Mouse (Mus musculus): Measurements from ENCODE around the gene Fkbp3. TPM values are rescaled to one million over a fixed set of nuclear protein-coding genes. Genes with fewer than 3 reads are reported as not detected.
"Not testable (repeated sequence)": the region's sequence is repeated elsewhere in the genome, so short reads cannot be mapped to it uniquely, and the experiment has no call there.

Gene Fkbp3
- 432 and 463 TPM in 2 replicates for polyA plus RNA-seq (2015; fragmentation: Nextera tagmentation; extraction: Ambion mirVana)

DNA sequence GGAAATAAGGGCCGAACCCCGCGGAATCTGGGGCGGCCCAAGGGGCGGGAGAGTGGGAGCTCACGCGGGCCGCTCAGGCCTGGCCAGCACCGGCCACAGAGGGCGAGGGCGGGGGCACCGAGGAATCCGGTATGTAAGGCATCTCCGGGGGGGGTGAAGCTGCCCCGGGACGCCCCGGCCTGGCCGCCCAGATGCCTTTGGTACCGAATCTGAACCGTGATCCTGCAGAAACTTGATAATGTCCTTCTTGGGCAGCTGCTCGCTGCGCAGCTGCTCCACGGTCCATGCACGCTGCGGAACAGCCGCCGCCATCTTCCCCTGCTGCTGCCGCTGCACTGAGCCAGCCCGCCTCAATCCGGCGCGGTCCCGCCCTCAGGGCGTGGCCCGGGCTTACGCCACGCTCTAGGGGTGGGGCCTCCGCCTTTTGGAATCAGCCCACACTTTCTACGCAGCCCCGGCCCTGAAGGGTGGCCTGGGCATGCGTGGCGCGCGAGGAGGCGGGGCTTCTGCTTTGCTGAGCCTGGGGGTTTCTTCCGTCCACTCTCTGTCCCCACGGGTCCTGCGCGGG, at the start of gene Fkbp3:
Fkbp3 (minus strand) TSS at position 397 of the 568 bp plus-strand sequence.
- Histone ChIP-seq H3K9me3 (replicated peaks; ENCODE audit: low read length) (no peaks in the 10 kb centered on the region), H3K4me3 (replicated peaks; ENCODE audit: low read depth, low read length) (peak within 1 kb of the TSS; percentile 81), H3K9ac (ENCODE audit: low read depth, low read length) (peak within 1 kb of the TSS; percentile 81), H3K27me3 (ENCODE audit: insufficient read depth, low read length) (no peaks in the 10 kb centered on the region), H3K4me2 (ENCODE audit: low read length) (peak within 1 kb of the TSS; percentile 63), H3K4me1 (replicated peaks; ENCODE audit: insufficient read depth, low read length) (peaks cover 5% of the 10 kb centered on the region; the same call in 1 of the 2 replicates), H3K27ac (peak within 1 kb of the TSS; percentile 95), H3K36me3 (ENCODE audit: insufficient read depth, low read length) (0 out of 2 replicates have a peak, but pooled peaks cover under 1% of the 10 kb centered on the region)
- WGBS, result under 1% methylated on average over 49 of the region's 49 CpGs
- no peak for TF ChIP-seq CTCF (IDR thresholded peaks at IDR 0.05; ENCODE audit: low read depth)
- DNase-seq (ENCODE audit: low spot score) (peak; percentile 98), ATAC-seq (replicated peaks; ENCODE audit: low FRiP score, low read depth) (peak; percentile 99)

DNA sequence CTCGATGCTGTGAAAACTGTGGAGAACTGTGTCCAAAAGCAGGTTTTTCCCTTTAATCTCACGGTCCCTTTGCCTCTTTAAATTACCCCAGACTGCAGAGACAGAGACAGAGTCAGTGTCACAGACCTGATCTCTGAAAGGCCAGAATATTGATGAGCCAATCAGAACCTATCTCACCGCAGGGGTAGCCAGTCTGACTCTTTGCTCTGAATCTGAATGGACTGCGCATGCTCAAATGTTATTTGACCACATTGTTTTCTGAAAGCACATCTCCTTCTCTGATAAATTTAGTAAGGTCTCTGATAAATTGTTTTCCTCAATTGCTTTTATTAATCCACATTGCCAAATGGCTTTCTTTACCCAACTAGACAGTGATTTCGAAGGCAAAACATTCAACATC, 45.6 kb upstream of the Fkbp3 start:
- H3K4me1 ChIP-seq (replicated peaks; ENCODE audit: insufficient read depth, low read length), result no peaks in the 10 kb centered on the region
- no peak overlapping the region for H3K27ac ChIP-seq
- no peaks in the 10 kb centered on the region for H3K27me3 ChIP-seq (ENCODE audit: insufficient read depth, low read length)
- H3K4me3 ChIP-seq (replicated peaks; ENCODE audit: low read depth, low read length), result no peak overlapping the region
- H3K9me3 ChIP-seq (replicated peaks; ENCODE audit: low read length), result no peaks in the 10 kb centered on the region
- no peak for TF ChIP-seq CTCF (IDR thresholded peaks at IDR 0.05; ENCODE audit: low read depth)
- DNase-seq (ENCODE audit: low spot score) (no peak), ATAC-seq (replicated peaks; ENCODE audit: low FRiP score, low read depth) (no peak)
- peaks cover 20% of the 10 kb centered on the region for H3K36me3 ChIP-seq (ENCODE audit: insufficient read depth, low read length)
- 93% methylated on average over 5 of the region's 5 CpGs for WGBS
- H3K4me2 ChIP-seq (ENCODE audit: low read length), result no peak overlapping the region
- no peak overlapping the region for H3K9ac ChIP-seq (ENCODE audit: low read depth, low read length)

DNA sequence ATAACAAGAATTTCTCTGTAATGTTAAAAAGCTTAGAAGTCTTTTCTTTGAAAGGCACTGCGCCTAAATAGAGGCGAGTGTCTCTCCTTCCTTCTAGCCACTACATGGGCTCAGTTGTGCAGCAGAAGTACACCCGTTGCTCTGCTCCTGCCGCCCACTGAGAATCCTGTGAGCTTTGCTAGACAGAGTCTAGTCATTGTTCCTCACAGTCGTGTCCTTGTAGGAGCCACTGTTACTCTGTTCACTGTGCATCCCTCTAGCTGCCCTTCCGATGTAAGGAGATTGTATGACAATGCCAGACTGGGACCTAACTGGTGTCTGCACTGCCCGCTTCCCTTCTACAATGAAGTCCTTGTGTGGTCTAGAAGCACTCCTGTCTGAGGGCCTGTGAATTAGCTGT, 45.2 kb upstream of the Fkbp3 start:
- no peak overlapping the region for H3K27ac ChIP-seq
- H3K36me3 ChIP-seq (ENCODE audit: insufficient read depth, low read length), result peaks cover 20% of the 10 kb centered on the region
- H3K4me1 ChIP-seq (replicated peaks; ENCODE audit: insufficient read depth, low read length), result no peaks in the 10 kb centered on the region
- H3K9ac ChIP-seq (ENCODE audit: low read depth, low read length), result no peak overlapping the region
- ATAC-seq (replicated peaks; ENCODE audit: low FRiP score, low read depth) (no peak), DNase-seq (ENCODE audit: low spot score) (no peak)
- H3K4me3 ChIP-seq (replicated peaks; ENCODE audit: low read depth, low read length), result no peak overlapping the region
- TF ChIP-seq CTCF (IDR thresholded peaks at IDR 0.05; ENCODE audit: low read depth), result no peak
- WGBS, result 91% methylated on average over 7 of the region's 7 CpGs
- H3K4me2 ChIP-seq (ENCODE audit: low read length), result no peak overlapping the region
- no peaks in the 10 kb centered on the region for H3K9me3 ChIP-seq (replicated peaks; ENCODE audit: low read length)
- no peaks in the 10 kb centered on the region for H3K27me3 ChIP-seq (ENCODE audit: insufficient read depth, low read length)

DNA sequence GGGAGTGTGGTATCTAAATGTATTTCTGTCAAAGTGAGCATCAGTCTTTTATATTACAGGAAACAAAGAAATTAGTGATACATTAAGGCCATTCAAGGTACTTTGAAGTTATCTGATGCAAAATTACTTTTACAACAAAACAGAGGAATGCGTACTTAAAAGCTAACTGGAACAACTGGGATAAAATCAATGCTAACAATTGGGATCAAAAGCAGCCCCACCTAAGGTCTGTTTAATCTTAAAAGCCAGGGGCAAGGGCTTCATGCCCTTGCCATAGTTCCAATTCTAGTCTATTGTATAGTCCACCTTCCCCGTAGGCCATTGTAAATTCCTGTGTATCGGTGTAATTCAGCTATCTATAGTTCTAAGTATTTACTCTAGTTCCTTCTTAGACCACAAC, 41.2 kb upstream of the Fkbp3 start:
- not testable (repeated sequence) for H3K9me3 ChIP-seq (replicated peaks; ENCODE audit: low read length); ATAC-seq (replicated peaks; ENCODE audit: low FRiP score, low read depth); H3K4me3 ChIP-seq (replicated peaks; ENCODE audit: low read depth, low read length); H3K4me1 ChIP-seq (replicated peaks; ENCODE audit: insufficient read depth, low read length); H3K9ac ChIP-seq (ENCODE audit: low read depth, low read length); DNase-seq (ENCODE audit: low spot score); H3K27me3 ChIP-seq (ENCODE audit: insufficient read depth, low read length); H3K4me2 ChIP-seq (ENCODE audit: low read length); H3K27ac ChIP-seq
- H3K36me3 ChIP-seq (ENCODE audit: insufficient read depth, low read length), result peaks cover 12% of the 10 kb centered on the region; the same call in 1 of the 2 replicates
- WGBS, result 89% methylated on average over 3 of the region's 3 CpGs

DNA sequence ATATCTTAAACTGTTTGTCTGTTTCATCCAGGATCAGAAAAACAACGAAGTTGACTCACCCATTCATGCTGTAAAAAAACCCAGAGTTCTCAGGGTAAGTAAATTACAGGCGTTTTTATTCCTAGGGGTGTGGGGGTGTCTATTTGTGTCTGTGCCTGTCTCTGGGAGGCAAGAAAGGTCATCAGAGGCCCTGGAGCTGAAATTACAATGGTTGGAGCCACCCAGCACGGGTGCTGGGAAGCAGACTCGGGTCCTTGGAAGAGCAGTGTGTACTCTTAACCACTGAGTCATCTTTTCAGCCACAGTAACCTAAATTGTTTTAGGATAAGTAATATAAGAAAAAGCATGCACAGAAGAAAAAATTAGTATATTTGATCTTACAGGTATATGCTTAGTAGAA, 40.1 kb upstream of the Fkbp3 start:
- H3K27me3 ChIP-seq (ENCODE audit: insufficient read depth, low read length), result no peaks in the 10 kb centered on the region
- peaks cover 14% of the 10 kb centered on the region; the same call in 1 of the 2 replicates for H3K36me3 ChIP-seq (ENCODE audit: insufficient read depth, low read length)
- DNase-seq (ENCODE audit: low spot score) (no peak), ATAC-seq (replicated peaks; ENCODE audit: low FRiP score, low read depth) (no peak)
- H3K27ac ChIP-seq, result no peak overlapping the region
- H3K4me3 ChIP-seq (replicated peaks; ENCODE audit: low read depth, low read length), result no peak overlapping the region
- H3K9me3 ChIP-seq (replicated peaks; ENCODE audit: low read length), result no peaks in the 10 kb centered on the region
- no peak overlapping the region for H3K4me2 ChIP-seq (ENCODE audit: low read length)
- TF ChIP-seq CTCF (IDR thresholded peaks at IDR 0.05; ENCODE audit: low read depth), result no peak
- H3K9ac ChIP-seq (ENCODE audit: low read depth, low read length), result no peak overlapping the region
- 80% methylated on average over 4 of the region's 4 CpGs for WGBS
- H3K4me1 ChIP-seq (replicated peaks; ENCODE audit: insufficient read depth, low read length), result no peaks in the 10 kb centered on the region

DNA sequence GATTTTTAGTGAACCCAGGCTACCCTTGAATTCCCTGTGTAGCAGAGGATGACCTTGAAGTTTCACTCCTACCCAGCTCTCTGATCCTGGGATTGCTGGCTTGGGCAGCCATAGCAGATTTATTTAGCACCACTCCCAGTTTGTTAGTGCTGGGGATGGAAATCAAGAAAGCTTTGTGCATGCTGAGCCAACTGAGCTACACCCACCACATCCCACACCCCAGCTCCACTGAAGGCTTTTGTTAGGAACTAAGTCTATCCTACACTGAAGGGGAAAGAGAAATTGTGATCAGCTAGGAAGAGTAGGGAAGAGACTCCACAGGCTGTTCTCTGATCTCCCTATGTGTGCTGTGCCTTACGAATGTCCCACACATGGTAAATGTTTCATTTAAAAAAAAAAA, 39.0 kb upstream of the Fkbp3 start:
- Histone ChIP-seq H3K36me3 (ENCODE audit: insufficient read depth, low read length) (peaks cover 10% of the 10 kb centered on the region; the same call in 1 of the 2 replicates), H3K4me3 (replicated peaks; ENCODE audit: low read depth, low read length) (no peak overlapping the region), H3K27me3 (ENCODE audit: insufficient read depth, low read length) (no peaks in the 10 kb centered on the region), H3K27ac (no peak overlapping the region), H3K4me2 (ENCODE audit: low read length) (no peak overlapping the region), H3K9ac (ENCODE audit: low read depth, low read length) (no peak overlapping the region), H3K9me3 (replicated peaks; ENCODE audit: low read length) (no peaks in the 10 kb centered on the region), H3K4me1 (replicated peaks; ENCODE audit: insufficient read depth, low read length) (no peaks in the 10 kb centered on the region)
- no peak for DNase-seq (ENCODE audit: low spot score)
- 92% methylated on average over 1 of the region's 1 CpGs for WGBS
- no peak for ATAC-seq (replicated peaks; ENCODE audit: low FRiP score, low read depth)
- no peak for TF ChIP-seq CTCF (IDR thresholded peaks at IDR 0.05; ENCODE audit: low read depth)

DNA sequence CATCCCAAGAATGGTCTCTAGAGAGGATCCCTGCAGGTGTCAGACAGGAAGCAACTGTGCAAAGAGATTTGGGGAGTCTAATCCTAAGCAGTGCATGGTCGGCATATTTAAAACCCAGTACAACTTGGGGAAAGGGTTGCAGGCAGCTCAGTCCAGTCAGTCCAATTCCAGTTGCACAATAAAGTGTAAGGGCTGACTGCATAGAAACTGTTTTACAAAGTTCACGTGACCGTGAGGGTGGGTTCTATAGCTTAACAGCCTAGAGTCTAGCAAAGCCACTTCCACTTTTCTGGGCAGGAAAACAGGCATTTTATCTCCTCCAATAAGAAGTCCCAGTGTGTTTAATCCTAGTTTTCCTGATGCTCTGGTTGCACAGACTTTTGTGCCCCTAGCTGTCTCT, 37.7 kb upstream of the Fkbp3 start:
- TF ChIP-seq CTCF (IDR thresholded peaks at IDR 0.05; ENCODE audit: low read depth), result no peak
- Histone ChIP-seq H3K4me1 (replicated peaks; ENCODE audit: insufficient read depth, low read length) (no peaks in the 10 kb centered on the region), H3K9ac (ENCODE audit: low read depth, low read length) (no peak overlapping the region), H3K4me2 (ENCODE audit: low read length) (no peak overlapping the region), H3K36me3 (ENCODE audit: insufficient read depth, low read length) (peaks cover 10% of the 10 kb centered on the region), H3K27ac (no peak overlapping the region), H3K9me3 (replicated peaks; ENCODE audit: low read length) (no peaks in the 10 kb centered on the region), H3K4me3 (replicated peaks; ENCODE audit: low read depth, low read length) (no peak overlapping the region), H3K27me3 (ENCODE audit: insufficient read depth, low read length) (no peaks in the 10 kb centered on the region)
- DNase-seq (ENCODE audit: low spot score) (no peak), ATAC-seq (replicated peaks; ENCODE audit: low FRiP score, low read depth) (no peak)
- 87% methylated on average over 3 of the region's 3 CpGs for WGBS
